Mouse (Mus musculus): ENCODE data around the gene Tlnrd1. TPM values are rescaled to one million over a fixed set of nuclear protein-coding genes. Genes with fewer than 3 reads are reported as not detected.
A peak's percentile ranks its signal among the peaks of the same experiment; 100 is the strongest.

The Tlnrd1 gene
- 14.2 and 14.3 TPM in 2 replicates for polyA plus RNA-seq (2015; fragmentation: Nextera tagmentation; extraction: Ambion mirVana)

- Histone ChIP-seq H3K4me2 (peak within 1 kb of the TSS; percentile 90), H3K4me3 (replicated peaks) (peak within 1 kb of the TSS; percentile 61), H3K9ac (peak within 1 kb of the TSS; percentile 51), H3K27ac (peak within 1 kb of the TSS; percentile 98), H3K36me3 (peaks cover 6% of the 10 kb centered on the region; the same call in 1 of the 2 replicates), H3K9me3 (no peaks in the 10 kb centered on the region), H3K27me3 (replicated peaks) (no peaks in the 10 kb centered on the region), H3K4me1 (peaks cover 29% of the 10 kb centered on the region)
- ATAC-seq (ENCODE audit: insufficient read depth, low FRiP score, low read depth), result peak; percentile 75
- under 1% methylated on average over 69 of the region's 69 CpGs for WGBS
Measured at GRCm38 (mm10) chr7:83884021-83884658, at the start of gene Tlnrd1, which contains the start of gene Mesd. TSS of gene Tlnrd1 (minus strand) at chr7:83884305. TSS of gene Mesd (plus strand) at chr7:83884466.

- no peaks in the 10 kb centered on the region for H3K9me3 ChIP-seq
- ATAC-seq (ENCODE audit: insufficient read depth, low FRiP score, low read depth), result no peak
- WGBS, result 44% methylated on average over 3 of the region's 3 CpGs
- H3K4me3 ChIP-seq (replicated peaks), result no peak overlapping the region
- no peak overlapping the region for H3K4me2 ChIP-seq
- H3K36me3 ChIP-seq, result no peaks in the 10 kb centered on the region
- H3K4me1 ChIP-seq, result no peaks in the 10 kb centered on the region
- no peak overlapping the region for H3K9ac ChIP-seq
- no peak overlapping the region for H3K27ac ChIP-seq
- no peaks in the 10 kb centered on the region for H3K27me3 ChIP-seq (replicated peaks)
Measured at GRCm38 (mm10) chr7:83921637-83922036, 37.5 kb upstream of the Tlnrd1 start.

- H3K36me3 ChIP-seq, result no peaks in the 10 kb centered on the region
- 67% methylated on average over 4 of the region's 4 CpGs for WGBS
- H3K9me3 ChIP-seq, result no peaks in the 10 kb centered on the region
- H3K4me1 ChIP-seq, result no peaks in the 10 kb centered on the region
- H3K27me3 ChIP-seq (replicated peaks), result no peaks in the 10 kb centered on the region
- no peak overlapping the region for H3K4me3 ChIP-seq (replicated peaks)
- no peak for ATAC-seq (ENCODE audit: insufficient read depth, low FRiP score, low read depth)
- H3K9ac ChIP-seq, result no peak overlapping the region
- H3K4me2 ChIP-seq, result no peak overlapping the region
- H3K27ac ChIP-seq, result no peak overlapping the region
Measured at GRCm38 (mm10) chr7:83920241-83920640, 36.1 kb upstream of the Tlnrd1 start.

GRCm38 (mm10) chr7:83914566-83914965 lies 30.5 kb upstream of the Tlnrd1 start:
- no peaks in the 10 kb centered on the region for H3K27me3 ChIP-seq (replicated peaks)
- no peak overlapping the region for H3K4me2 ChIP-seq
- no peaks in the 10 kb centered on the region for H3K36me3 ChIP-seq
- no peak overlapping the region for H3K4me3 ChIP-seq (replicated peaks)
- no peak overlapping the region for H3K27ac ChIP-seq
- ATAC-seq (ENCODE audit: insufficient read depth, low FRiP score, low read depth), result no peak
- no peaks in the 10 kb centered on the region for H3K9me3 ChIP-seq
- WGBS, result 0% methylated on average over 3 of the region's 3 CpGs
- H3K9ac ChIP-seq, result no peak overlapping the region
- H3K4me1 ChIP-seq, result no peaks in the 10 kb centered on the region

GRCm38 (mm10) chr7:83913995-83914394 lies 29.9 kb upstream of the Tlnrd1 start:
- no peak for ATAC-seq (ENCODE audit: insufficient read depth, low FRiP score, low read depth)
- H3K27me3 ChIP-seq (replicated peaks), result no peaks in the 10 kb centered on the region
- 77% methylated on average over 9 of the region's 9 CpGs for WGBS

GRCm38 (mm10) chr7:83913405-83913932 lies 29.4 kb upstream of the Tlnrd1 start:
- 89% methylated on average over 6 of the region's 6 CpGs for WGBS
- Histone ChIP-seq H3K9me3 (no peaks in the 10 kb centered on the region), H3K36me3 (no peaks in the 10 kb centered on the region), H3K27ac (no peak overlapping the region), H3K4me2 (no peak overlapping the region), H3K4me3 (replicated peaks) (no peak overlapping the region), H3K4me1 (no peaks in the 10 kb centered on the region), H3K9ac (no peak overlapping the region), H3K27me3 (replicated peaks) (no peaks in the 10 kb centered on the region)
- no peak for ATAC-seq (ENCODE audit: insufficient read depth, low FRiP score, low read depth)

More at GRCm38 (mm10) chr7:83913995-83914394, 29.9 kb upstream of the Tlnrd1 start:
- H3K4me2 ChIP-seq, result no peak overlapping the region
- H3K4me3 ChIP-seq (replicated peaks), result no peak overlapping the region
- H3K27ac ChIP-seq, result no peak overlapping the region
- no peaks in the 10 kb centered on the region for H3K36me3 ChIP-seq
- no peak overlapping the region for H3K9ac ChIP-seq
- no peaks in the 10 kb centered on the region for H3K9me3 ChIP-seq
- H3K4me1 ChIP-seq, result no peaks in the 10 kb centered on the region

- WGBS, result 61% methylated on average over 3 of the region's 3 CpGs
- Histone ChIP-seq H3K4me2 (no peak overlapping the region), H3K9ac (no peak overlapping the region), H3K4me3 (replicated peaks) (no peak overlapping the region), H3K9me3 (no peaks in the 10 kb centered on the region), H3K27ac (no peak overlapping the region), H3K27me3 (replicated peaks) (no peaks in the 10 kb centered on the region), H3K36me3 (no peaks in the 10 kb centered on the region), H3K4me1 (no peaks in the 10 kb centered on the region)
- no peak for ATAC-seq (ENCODE audit: insufficient read depth, low FRiP score, low read depth)
Measured at GRCm38 (mm10) chr7:83911909-83912308, 27.8 kb upstream of the Tlnrd1 start.

- ATAC-seq (ENCODE audit: insufficient read depth, low FRiP score, low read depth), result no peak
- Histone ChIP-seq H3K4me1 (no peaks in the 10 kb centered on the region), H3K9me3 (no peaks in the 10 kb centered on the region), H3K27me3 (replicated peaks) (no peaks in the 10 kb centered on the region), H3K4me3 (replicated peaks) (no peak overlapping the region), H3K27ac (no peak overlapping the region), H3K4me2 (no peak overlapping the region), H3K36me3 (peaks cover 5% of the 10 kb centered on the region), H3K9ac (no peak overlapping the region)
- 82% methylated on average over 3 of the region's 3 CpGs for WGBS
Measured at GRCm38 (mm10) chr7:83904831-83905230, 20.7 kb upstream of the Tlnrd1 start.

GRCm38 (mm10) chr7:83902296-83903145 lies 18.4 kb upstream of the Tlnrd1 start:
- 0 out of 2 replicates have a peak, but pooled peaks have one; percentile 17 for ATAC-seq (ENCODE audit: insufficient read depth, low FRiP score, low read depth)
- no peak overlapping the region for H3K27ac ChIP-seq
- 35% methylated on average over 5 of the region's 5 CpGs for WGBS

GRCm38 (mm10) chr7:83901425-83901824 lies 17.3 kb upstream of the Tlnrd1 start:
- ATAC-seq (ENCODE audit: insufficient read depth, low FRiP score, low read depth), result no peak
- Histone ChIP-seq H3K9ac (no peak overlapping the region), H3K27ac (no peak overlapping the region), H3K4me2 (no peak overlapping the region), H3K4me1 (no peaks in the 10 kb centered on the region), H3K9me3 (no peaks in the 10 kb centered on the region), H3K36me3 (peaks cover 34% of the 10 kb centered on the region), H3K27me3 (replicated peaks) (no peaks in the 10 kb centered on the region), H3K4me3 (replicated peaks) (no peak overlapping the region)
- 67% methylated on average over 4 of the region's 4 CpGs for WGBS

More at GRCm38 (mm10) chr7:83902296-83903145, 18.4 kb upstream of the Tlnrd1 start:
- no peaks in the 10 kb centered on the region for H3K4me1 ChIP-seq
- H3K4me3 ChIP-seq (replicated peaks), result no peak overlapping the region
- H3K27me3 ChIP-seq (replicated peaks), result no peaks in the 10 kb centered on the region
- H3K4me2 ChIP-seq, result no peak overlapping the region
- H3K9ac ChIP-seq, result no peak overlapping the region
- peaks cover 28% of the 10 kb centered on the region for H3K36me3 ChIP-seq
- no peaks in the 10 kb centered on the region for H3K9me3 ChIP-seq

GRCm38 (mm10) chr7:83900519-83900918 lies 16.4 kb upstream of the Tlnrd1 start:
- Histone ChIP-seq H3K4me1 (no peaks in the 10 kb centered on the region), H3K36me3 (peaks cover 39% of the 10 kb centered on the region), H3K4me3 (replicated peaks) (no peak overlapping the region), H3K27me3 (replicated peaks) (no peaks in the 10 kb centered on the region), H3K9ac (no peak overlapping the region), H3K9me3 (no peaks in the 10 kb centered on the region), H3K4me2 (no peak overlapping the region), H3K27ac (no peak overlapping the region)
- 81% methylated on average over 3 of the region's 3 CpGs for WGBS
- no peak for ATAC-seq (ENCODE audit: insufficient read depth, low FRiP score, low read depth)

GRCm38 (mm10) chr7:83898267-83898666 lies 14.2 kb upstream of the Tlnrd1 start:
- ATAC-seq (ENCODE audit: insufficient read depth, low FRiP score, low read depth), result peak; percentile 87
- Histone ChIP-seq H3K9ac (no peak overlapping the region), H3K9me3 (no peaks in the 10 kb centered on the region), H3K4me3 (replicated peaks) (no peak overlapping the region), H3K36me3 (peaks cover 41% of the 10 kb centered on the region), H3K4me2 (no peak overlapping the region), H3K27ac (no peak overlapping the region), H3K27me3 (replicated peaks) (no peaks in the 10 kb centered on the region), H3K4me1 (0 out of 2 replicates have a peak, but pooled peaks cover 5% of the 10 kb centered on the region)
- WGBS, result 79% methylated on average over 11 of the region's 11 CpGs

Measured in stomach, embryonic 15.5 days (tissue).